Mouse (Mus musculus) midbrain, postnatal 0 days (tissue): ENCODE results near the gene Ephb1. TPM values are rescaled to one million over a fixed set of nuclear protein-coding genes. Genes with fewer than 3 reads are reported as not detected.

Experiments used
- ATAC-seq: fragments of 200-750 bp; cut with Nextera tagmentation; 2 replicates; pipeline ENCODE4 v1.8.0; 2017; ENCODE audit warnings: moderate number of reproducible peaks, mild to moderate bottlenecking, moderate TSS enrichment, moderate library complexity; ENCODE audit not compliant: low FRiP score
- DNase-seq: peaks from one replicate; pipeline ENCODE4 v3.0.0-alpha.2; 2015; ENCODE audit warnings: low spot score
- H3K27ac ChIP-seq: fragments of 300-500 bp; sonication (generic); 2 replicates; pipeline ENCODE4 v1.5.1; 2014; ENCODE audit warnings: low read depth, mild to moderate bottlenecking, low read length, mixed read lengths
- H3K27me3 ChIP-seq: fragments of 300-500 bp; sonication (generic); 2 replicates; pipeline ENCODE4 v1.6.1; 2014; ENCODE audit warnings: low read length, control low read depth, mixed read lengths; ENCODE audit not compliant: insufficient read depth
- H3K36me3 ChIP-seq: fragments of 300-500 bp; sonication (generic); 2 replicates; pipeline ENCODE4 v1.6.1; 2014; ENCODE audit warnings: low read length, control low read depth, mixed read lengths; ENCODE audit not compliant: insufficient read depth
- H3K4me1 ChIP-seq: fragments of 300-500 bp; sonication (generic); 2 replicates; pipeline ENCODE4 v1.6.1; 2014; ENCODE audit warnings: mild to moderate bottlenecking, control low read depth, antibody characterized with exemption, low read length, mixed read lengths; ENCODE audit not compliant: insufficient read depth
- H3K4me2 ChIP-seq: fragments of 300-500 bp; sonication (generic); 2 replicates; pipeline ENCODE4 v1.6.1; 2014; ENCODE audit warnings: low read depth, mild to moderate bottlenecking, low read length, mixed read lengths; ENCODE audit not compliant: poor library complexity, severe bottlenecking
- H3K4me3 ChIP-seq: fragments of 300-500 bp; sonication (generic); 2 replicates; pipeline ENCODE4 v1.5.1; 2014; ENCODE audit warnings: low read depth, mild to moderate bottlenecking, low read length, moderate library complexity
- H3K9ac ChIP-seq: fragments of 300-500 bp; sonication (generic); replicated peaks from 2 replicates; pipeline ENCODE4 v1.6.1; 2014; ENCODE audit warnings: mild to moderate bottlenecking, low read length, moderate library complexity, mixed read lengths; ENCODE audit not compliant: poor library complexity, severe bottlenecking
- H3K9me3 ChIP-seq: fragments of 300-500 bp; sonication (generic); 2 replicates; pipeline ENCODE4 v1.6.1; 2016; ENCODE audit warnings: low read length, control low read depth
- CTCF ChIP-seq: IDR thresholded peaks from 2 replicates; pipeline ENCODE4 v1.5.1; 2016; ENCODE audit warnings: antibody characterized with exemption, mild to moderate bottlenecking
- WGBS: fragments of 180-500 bp; shearing (Covaris S2); extraction: QIAGEN DNeasy Blood & Tissue Kit; methylation state at CpG from one replicate; pipeline ENCODE4 v1.1.7; 2014; 5-methylcytosine and 5-hydroxymethylcytosine counted together
- polyA plus RNA-seq: library from polyadenylated mRNA; unstranded; fragments of >200 nt; fragmentation: Nextera tagmentation; extraction: Ambion mirVana; gene quantifications from 2 replicates; pipeline ENCODE4 v1.2.1, GENCODE M21; 2015
- total RNA-seq: library from RNA; depleted of rRNA; stranded (reverse); fragments of >200 nt; gene quantifications from 2 replicates; pipeline ENCODE4 v1.2.3, GENCODE M21; 2014

The Ephb1 gene
- total and polyA plus RNA-seq, 2 experiments from 2014 or later: 69.4 to 85.9 TPM

- H3K9me3 ChIP-seq: no peaks in the 10 kb centered on the region
- H3K9ac ChIP-seq: no peak overlapping the region
- WGBS: 85% methylated on average over 5 of the region's 5 CpGs
- H3K4me2 ChIP-seq: no peak overlapping the region
- peaks cover 6% of the 10 kb centered on the region; the same call in 1 of the 2 replicates for H3K4me1 ChIP-seq
- no peak overlapping the region for H3K27ac ChIP-seq
- H3K27me3 ChIP-seq: no peaks in the 10 kb centered on the region
- H3K4me3 ChIP-seq: no peak overlapping the region
- no peaks in the 10 kb centered on the region for H3K36me3 ChIP-seq
- TF ChIP-seq CTCF: no peak
- DNase-seq: no peak
- ATAC-seq: no peak
Measured at GRCm38 (mm10) chr9:102088598-102088997, 265.9 kb downstream of the Ephb1 start.

- no peak overlapping the region for H3K4me3 ChIP-seq
- WGBS: 91% methylated on average over 24 of the region's 24 CpGs
- no peak for ATAC-seq
Measured at GRCm38 (mm10) chr9:102086053-102086706, 268.3 kb downstream of the Ephb1 start.

DNA sequence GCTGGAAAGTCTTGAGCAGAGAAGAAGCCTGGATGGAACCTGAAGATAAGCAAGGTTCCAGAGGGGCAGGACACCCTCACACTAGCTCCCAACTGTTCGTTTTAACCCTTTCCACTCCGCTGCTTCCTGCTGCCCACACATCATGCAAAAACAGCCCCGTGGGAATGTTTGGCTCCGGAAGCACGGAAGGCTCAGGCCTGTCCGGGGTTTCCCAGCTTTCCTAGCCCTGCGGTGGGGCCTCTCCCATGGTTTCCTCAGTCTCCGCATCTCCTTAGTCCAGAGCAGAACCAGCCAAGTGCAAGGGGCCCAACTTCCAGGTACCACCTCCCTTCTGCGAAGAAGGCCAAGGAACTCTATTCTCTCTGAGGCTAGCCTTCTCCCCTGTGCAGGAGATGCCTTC, 269.0 kb downstream of the Ephb1 start:
- Histone ChIP-seq H3K4me2 (no peak overlapping the region), H3K36me3 (no peaks in the 10 kb centered on the region), H3K9ac (no peak overlapping the region), H3K27me3 (no peaks in the 10 kb centered on the region), H3K4me3 (no peak overlapping the region), H3K9me3 (no peaks in the 10 kb centered on the region), H3K4me1 (peaks cover 2% of the 10 kb centered on the region; the same call in 1 of the 2 replicates), H3K27ac (no peak overlapping the region)
- WGBS: 95% methylated on average over 9 of the region's 9 CpGs
- no peak for TF ChIP-seq CTCF
- ATAC-seq (no peak), DNase-seq (no peak)

More at GRCm38 (mm10) chr9:102086053-102086706, 268.3 kb downstream of the Ephb1 start:
- Histone ChIP-seq H3K9me3 (no peaks in the 10 kb centered on the region), H3K4me2 (no peak overlapping the region), H3K4me1 (peaks cover 4% of the 10 kb centered on the region; the same call in 1 of the 2 replicates), H3K9ac (no peak overlapping the region), H3K27me3 (no peaks in the 10 kb centered on the region), H3K36me3 (no peaks in the 10 kb centered on the region), H3K27ac (no peak overlapping the region)
- TF ChIP-seq CTCF: no peak
- no peak for DNase-seq

- Histone ChIP-seq H3K27ac (no peak overlapping the region), H3K27me3 (no peaks in the 10 kb centered on the region), H3K36me3 (no peaks in the 10 kb centered on the region), H3K9ac (no peak overlapping the region), H3K4me2 (no peak overlapping the region), H3K4me3 (no peak overlapping the region), H3K9me3 (no peaks in the 10 kb centered on the region), H3K4me1 (peaks cover 5% of the 10 kb centered on the region; the same call in 1 of the 2 replicates)
- 73% methylated on average over 5 of the region's 5 CpGs for WGBS
- DNase-seq (peak; percentile 32), ATAC-seq (no peak)
- TF ChIP-seq CTCF: no peak
Measured at GRCm38 (mm10) chr9:102080934-102081333, 273.6 kb downstream of the Ephb1 start.

DNA sequence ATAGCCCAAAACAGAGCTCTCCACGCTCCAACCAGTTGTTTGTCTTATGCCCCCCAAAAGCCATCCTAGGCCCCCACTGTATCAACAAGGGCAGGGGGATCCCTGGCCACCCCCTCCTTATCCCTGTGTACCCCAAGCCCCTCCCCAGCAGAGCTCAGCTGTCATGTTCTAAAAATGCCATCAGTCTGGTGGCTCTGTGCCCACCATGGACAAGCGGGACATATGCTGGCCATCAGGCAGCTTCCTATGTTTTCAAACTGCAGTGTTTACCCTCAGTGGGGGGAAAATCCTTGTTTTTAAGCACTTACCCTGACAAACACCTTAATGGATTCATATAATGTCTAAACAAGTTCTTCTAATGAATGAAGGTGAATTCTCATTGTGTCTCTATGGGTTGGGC, 275.3 kb downstream of the Ephb1 start:
- Histone ChIP-seq H3K9ac (no peak overlapping the region), H3K27ac (no peak overlapping the region), H3K9me3 (no peaks in the 10 kb centered on the region), H3K36me3 (no peaks in the 10 kb centered on the region), H3K4me3 (no peak overlapping the region), H3K4me1 (peaks cover 8% of the 10 kb centered on the region; the same call in 1 of the 2 replicates), H3K4me2 (no peak overlapping the region), H3K27me3 (no peaks in the 10 kb centered on the region)
- TF ChIP-seq CTCF: no peak
- 96% methylated on average over 2 of the region's 2 CpGs for WGBS
- ATAC-seq (no peak), DNase-seq (no peak)

DNA sequence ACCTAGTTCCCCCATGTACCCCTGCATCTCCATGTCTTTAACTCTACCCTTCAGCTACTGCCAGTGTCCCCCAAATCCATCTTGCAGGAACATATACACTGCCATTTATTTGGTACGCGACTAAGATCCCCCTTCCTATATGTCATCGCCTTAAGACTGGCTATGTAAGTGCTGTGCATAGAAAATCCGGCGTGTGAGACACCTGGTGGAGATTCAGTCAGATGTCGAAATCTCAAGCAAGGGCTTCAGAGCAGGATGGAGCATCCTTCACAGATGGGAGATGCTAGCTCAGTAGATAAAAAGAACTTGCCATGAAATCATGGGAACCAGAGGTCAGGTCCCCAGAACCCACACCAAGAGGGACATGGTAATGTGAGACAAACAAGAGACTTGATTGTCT, 276.3 kb downstream of the Ephb1 start:
- Histone ChIP-seq H3K27ac (no peak overlapping the region), H3K9me3 (no peaks in the 10 kb centered on the region), H3K4me2 (no peak overlapping the region), H3K36me3 (no peaks in the 10 kb centered on the region), H3K4me3 (no peak overlapping the region), H3K27me3 (no peaks in the 10 kb centered on the region), H3K9ac (no peak overlapping the region), H3K4me1 (peaks cover 8% of the 10 kb centered on the region; the same call in 1 of the 2 replicates)
- 85% methylated on average over 6 of the region's 6 CpGs for WGBS
- DNase-seq (peak; percentile 41), ATAC-seq (no peak)
- peak; percentile 62 for TF ChIP-seq CTCF
